Mouse (Mus musculus) lung, embryonic 15.5 days (tissue): ENCODE data around the gene Abca2. TPM values are rescaled to one million over a fixed set of nuclear protein-coding genes. Genes with fewer than 3 reads are reported as not detected.

Experiments
- ATAC-seq: fragments of 200-750 bp; cut with Nextera tagmentation; 2 replicates; pipeline ENCODE4 v1.8.0; 2017; ENCODE audit warnings: moderate number of reproducible peaks, borderline replicate concordance; ENCODE audit not compliant: low FRiP score, low TSS enrichment; ENCODE audit errors: extremely low read depth
- H3K27ac ChIP-seq: fragments of 300-500 bp; sonication (generic); 2 replicates; pipeline ENCODE4 v1.5.1; 2015; ENCODE audit warnings: moderate library complexity, mild to moderate bottlenecking, inconsistent platforms
- H3K27me3 ChIP-seq: fragments of 300-500 bp; sonication (generic); 2 replicates; pipeline ENCODE4 v1.6.1; 2015; ENCODE audit warnings: inconsistent platforms
- H3K36me3 ChIP-seq: fragments of 300-500 bp; sonication (generic); 2 replicates; pipeline ENCODE4 v1.6.1; 2015; ENCODE audit warnings: inconsistent platforms
- H3K4me1 ChIP-seq: fragments of 300-500 bp; sonication (generic); 2 replicates; pipeline ENCODE4 v1.6.1; 2015; ENCODE audit warnings: inconsistent platforms
- H3K4me2 ChIP-seq: fragments of 300-500 bp; sonication (generic); 2 replicates; pipeline ENCODE4 v1.6.1; 2015; ENCODE audit warnings: inconsistent platforms, mild to moderate bottlenecking, moderate library complexity
- H3K4me3 ChIP-seq: fragments of 300-500 bp; sonication (generic); 2 replicates; pipeline ENCODE4 v1.5.1; 2015; ENCODE audit warnings: mild to moderate bottlenecking, inconsistent platforms
- H3K9ac ChIP-seq: fragments of 300-500 bp; sonication (generic); 2 replicates; pipeline ENCODE4 v1.6.1; 2015; ENCODE audit warnings: inconsistent platforms
- H3K9me3 ChIP-seq: fragments of 300-500 bp; sonication (generic); 2 replicates; pipeline ENCODE4 v1.6.1; 2016; ENCODE audit warnings: inconsistent platforms
- WGBS: fragments of 180-500 bp; shearing (Covaris S2); methylation state at CpG from one replicate; pipeline ENCODE4 v1.1.7; 2015; 5-methylcytosine and 5-hydroxymethylcytosine counted together
- polyA plus RNA-seq: library from polyadenylated mRNA; unstranded; fragments of >200 nt; fragmentation: Nextera tagmentation; extraction: Ambion mirVana; gene quantifications from 2 replicates; pipeline ENCODE4 v1.2.1, GENCODE M21; 2015

The Abca2 gene
- polyA plus RNA-seq, 1 experiment from 2014 or later, result 4.5 TPM

- peaks cover 10% of the 10 kb centered on the region; the same call in 1 of the 2 replicates for H3K4me1 ChIP-seq
- no peak for ATAC-seq
- 26% methylated on average over 1 of the region's 1 CpGs for WGBS
Observed at GRCm38 (mm10) chr2:25452951-25453350, 24.4 kb downstream of the Abca2 start.

DNA sequence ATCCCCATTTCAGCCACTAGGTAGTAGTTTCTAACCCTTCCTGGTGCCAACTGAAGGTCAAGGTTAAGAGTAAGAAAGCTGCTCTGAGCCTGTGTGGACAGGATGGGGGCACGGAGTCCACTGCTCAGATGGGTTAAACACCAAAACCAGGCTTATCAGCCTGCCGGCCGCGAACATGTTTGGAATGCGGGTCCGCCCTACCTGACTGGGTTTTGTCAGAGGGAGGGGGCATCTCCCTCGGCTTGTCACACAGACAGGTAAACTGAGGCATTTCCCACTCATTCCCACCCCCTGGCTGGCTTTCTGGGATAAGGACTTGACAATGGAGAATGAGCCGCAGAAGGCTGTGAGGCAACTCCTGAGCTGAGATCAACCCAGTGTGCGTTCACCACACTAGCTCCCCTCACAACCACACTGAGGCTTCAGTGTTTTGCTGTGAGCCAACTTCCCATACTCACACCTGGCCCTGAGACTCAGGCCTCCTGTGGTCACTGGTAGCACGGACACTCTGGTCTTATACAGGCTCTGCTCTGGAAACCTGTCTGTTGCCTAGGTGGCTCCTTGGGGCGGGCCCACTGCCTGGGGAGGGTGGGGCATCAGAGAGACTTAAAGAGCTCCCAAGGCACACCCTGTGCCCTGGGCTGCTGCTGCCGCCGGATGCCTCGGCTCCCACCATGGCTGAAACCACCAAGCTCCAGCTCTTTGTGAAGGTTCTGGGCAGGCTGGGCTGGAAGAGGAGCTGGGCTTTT lies 27.9 kb downstream of the Abca2 start, which contains the start of gene Clic3:
Clic3 (plus strand) TSS at position 634 of the 749 bp plus-strand sequence.
- peak within 1 kb of the TSS; percentile 91 for H3K27ac ChIP-seq
- H3K36me3 ChIP-seq, result no peaks in the 10 kb centered on the region
- H3K9ac ChIP-seq, result peak within 1 kb of the TSS; percentile 12; the same call in 1 of the 2 replicates
- peak within 1 kb of the TSS; percentile 79 for H3K4me2 ChIP-seq
- peak within 1 kb of the TSS; percentile 22 for H3K4me3 ChIP-seq
- H3K4me1 ChIP-seq, result peaks cover 38% of the 10 kb centered on the region
- H3K27me3 ChIP-seq, result no peaks in the 10 kb centered on the region
- 33% methylated on average over 14 of the region's 14 CpGs for WGBS
- H3K9me3 ChIP-seq, result no peaks in the 10 kb centered on the region
- ATAC-seq, result no peak

More at GRCm38 (mm10) chr2:25452951-25453350, 24.4 kb downstream of the Abca2 start:
- Histone ChIP-seq H3K27me3 (no peaks in the 10 kb centered on the region), H3K9ac (no peak overlapping the region), H3K9me3 (no peaks in the 10 kb centered on the region), H3K4me3 (no peak overlapping the region), H3K27ac (no peak overlapping the region), H3K4me2 (no peak overlapping the region), H3K36me3 (no peaks in the 10 kb centered on the region)

DNA sequence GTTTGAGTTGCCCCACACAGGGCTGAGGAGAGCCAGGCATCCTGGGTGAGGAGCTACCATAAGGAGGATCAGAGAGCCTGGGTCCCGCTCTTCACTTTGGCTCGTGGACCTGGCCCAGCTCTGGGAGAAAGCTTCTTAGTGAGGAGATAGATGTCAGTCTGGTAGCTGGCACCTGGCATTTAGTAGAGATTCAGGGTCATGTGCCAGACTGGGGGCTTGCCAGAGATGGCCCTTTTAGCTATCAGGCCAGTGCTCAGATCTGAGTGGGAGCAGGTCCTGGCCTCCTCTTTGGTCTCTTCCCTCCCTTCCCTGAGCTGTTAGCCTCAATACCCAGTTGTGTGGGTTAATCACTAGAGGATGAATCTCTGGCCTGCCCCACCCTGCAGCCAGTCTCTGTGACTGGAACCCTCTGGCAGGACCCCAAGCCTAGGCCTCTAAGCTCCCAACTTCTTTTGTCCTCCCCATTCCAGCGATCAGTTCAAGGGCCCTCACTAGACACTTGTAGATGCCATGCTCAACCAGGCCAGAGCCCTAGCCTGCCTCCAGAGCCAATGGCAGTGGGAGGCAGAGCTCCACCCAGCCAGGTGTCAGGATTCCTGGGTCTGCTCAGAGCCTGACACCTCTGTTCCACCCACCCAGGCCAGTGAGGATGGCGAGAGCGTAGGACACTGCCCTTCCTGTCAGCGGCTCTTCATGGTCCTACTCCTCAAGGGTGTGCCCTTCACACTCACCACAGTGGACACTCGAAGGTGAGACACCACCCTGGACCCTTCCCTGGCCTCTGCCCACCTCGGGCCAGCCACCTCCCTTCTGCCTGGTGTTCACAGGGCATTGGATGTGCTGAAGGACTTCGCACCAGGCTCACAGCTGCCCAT lies 28.8 kb downstream of the Abca2 start:
- peak overlapping the region; percentile 12; the same call in 1 of the 2 replicates for H3K9ac ChIP-seq
- peak overlapping the region; percentile 79 for H3K4me2 ChIP-seq

DNA sequence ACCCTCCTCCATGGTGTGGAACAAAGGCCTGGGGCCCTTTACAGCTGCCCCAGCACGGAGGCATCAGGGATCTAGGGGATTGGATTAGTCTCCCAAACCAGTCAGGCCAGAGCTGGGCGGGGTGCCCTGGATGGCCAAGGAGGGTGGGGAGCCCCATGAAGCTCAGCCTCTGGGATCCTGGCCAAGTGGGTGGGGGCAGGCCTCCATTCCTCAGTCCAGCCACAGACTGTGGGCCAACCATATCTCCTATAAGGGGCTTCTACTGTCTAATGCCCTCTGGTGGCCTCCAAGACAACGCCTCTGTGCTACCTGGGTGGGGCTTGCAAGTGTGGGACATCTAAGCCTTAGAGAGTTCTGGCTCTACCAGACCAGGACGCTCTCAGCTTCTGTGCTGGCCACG lies 30.4 kb downstream of the Abca2 start:
- H3K9ac ChIP-seq, result no peak overlapping the region
- 66% methylated on average over 5 of the region's 5 CpGs for WGBS
- H3K4me2 ChIP-seq, result peak overlapping the region; percentile 79
- H3K27me3 ChIP-seq, result no peaks in the 10 kb centered on the region
- ATAC-seq, result 0 out of 2 replicates have a peak, but pooled peaks have one; percentile 20
- no peak overlapping the region for H3K4me3 ChIP-seq
- H3K4me1 ChIP-seq, result peaks cover 42% of the 10 kb centered on the region
- no peaks in the 10 kb centered on the region for H3K9me3 ChIP-seq
- no peaks in the 10 kb centered on the region for H3K36me3 ChIP-seq
- peak overlapping the region; percentile 91 for H3K27ac ChIP-seq

More for the DNA sequence above, 28.8 kb downstream of the Abca2 start:
- H3K36me3 ChIP-seq, result no peaks in the 10 kb centered on the region
- no peaks in the 10 kb centered on the region for H3K27me3 ChIP-seq
- no peaks in the 10 kb centered on the region for H3K9me3 ChIP-seq
- peak overlapping the region; percentile 91 for H3K27ac ChIP-seq
- no peak for ATAC-seq
- 71% methylated on average over 9 of the region's 9 CpGs for WGBS
- peaks cover 42% of the 10 kb centered on the region for H3K4me1 ChIP-seq
- peak overlapping the region; percentile 22 for H3K4me3 ChIP-seq

DNA sequence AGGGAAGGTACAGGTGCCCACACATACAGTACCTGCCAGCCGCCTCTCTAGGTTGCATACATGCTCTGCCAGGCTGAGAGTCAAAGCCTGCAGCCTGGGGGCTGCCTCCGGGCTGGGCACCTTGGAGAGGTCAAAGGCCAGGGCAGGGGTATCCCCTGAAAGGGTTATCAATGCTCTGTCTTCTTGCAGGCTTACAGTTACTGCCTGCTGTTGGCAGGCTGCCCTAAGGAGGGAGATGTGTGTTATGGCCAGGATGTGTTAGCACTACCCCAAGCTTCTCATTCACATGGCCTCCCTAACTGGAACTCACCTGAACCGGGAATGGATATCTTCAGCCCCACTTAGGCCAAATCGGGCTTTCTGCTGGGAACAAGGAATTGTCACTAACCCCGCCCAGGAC lies 31.6 kb downstream of the Abca2 start:
- Histone ChIP-seq H3K36me3 (no peaks in the 10 kb centered on the region), H3K4me2 (peak overlapping the region; percentile 79), H3K27ac (peak overlapping the region; percentile 91), H3K4me3 (peak overlapping the region; percentile 69), H3K27me3 (no peaks in the 10 kb centered on the region), H3K9ac (peak overlapping the region; percentile 52), H3K4me1 (peaks cover 42% of the 10 kb centered on the region), H3K9me3 (no peaks in the 10 kb centered on the region)
- ATAC-seq, result no peak; the same call in 1 of the 2 replicates
- WGBS, result 22% methylated on average over 5 of the region's 5 CpGs

- peaks cover 40% of the 10 kb centered on the region for H3K4me1 ChIP-seq
- peak within 1 kb of the TSS; percentile 52 for H3K9ac ChIP-seq
- peak within 1 kb of the TSS; percentile 79 for H3K4me2 ChIP-seq
- H3K27ac ChIP-seq, result peak within 1 kb of the TSS; percentile 91
- peak within 1 kb of the TSS; percentile 69 for H3K4me3 ChIP-seq
- under 1% methylated on average over 42 of the region's 48 CpGs for WGBS
- peak; percentile 80 for ATAC-seq
- H3K27me3 ChIP-seq, result no peaks in the 10 kb centered on the region
- no peaks in the 10 kb centered on the region for H3K36me3 ChIP-seq
- H3K9me3 ChIP-seq, result no peaks in the 10 kb centered on the region
Observed at GRCm38 (mm10) chr2:25460551-25461309, 32.2 kb downstream of the Abca2 start, which contains the start of gene Paxx. TSS of gene Paxx (minus strand) at chr2:25461094.

DNA sequence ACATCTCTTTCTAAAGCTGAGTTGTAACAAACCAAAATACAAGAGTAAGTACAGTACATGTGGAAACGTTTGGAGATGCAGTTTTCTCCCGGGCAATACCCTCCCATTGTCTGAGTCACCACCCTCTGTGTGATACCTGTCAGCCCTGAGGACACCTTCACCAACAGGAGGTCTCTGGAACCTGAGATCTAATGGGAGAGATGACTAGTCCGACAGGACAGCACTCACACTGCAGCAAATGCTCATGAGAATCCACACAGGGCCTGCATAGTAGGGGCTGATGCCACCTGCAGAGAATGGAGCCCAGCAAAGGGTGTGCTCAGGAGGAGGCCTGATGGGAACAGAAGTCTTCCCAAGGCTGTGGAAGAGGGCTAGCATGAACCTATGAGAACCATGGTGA lies 32.9 kb downstream of the Abca2 start:
- H3K36me3 ChIP-seq, result no peaks in the 10 kb centered on the region

GRCm38 (mm10) chr2:25463630-25464029 lies 35.1 kb downstream of the Abca2 start:
- no peaks in the 10 kb centered on the region for H3K27me3 ChIP-seq
- no peaks in the 10 kb centered on the region for H3K36me3 ChIP-seq
- H3K4me3 ChIP-seq, result no peak overlapping the region
- no peak overlapping the region for H3K4me2 ChIP-seq
- no peak overlapping the region for H3K9ac ChIP-seq
- H3K27ac ChIP-seq, result no peak overlapping the region
- ATAC-seq, result no peak
- no peaks in the 10 kb centered on the region for H3K9me3 ChIP-seq
- 84% methylated on average over 3 of the region's 3 CpGs for WGBS
- peaks cover 29% of the 10 kb centered on the region for H3K4me1 ChIP-seq

More for the DNA sequence above, 32.9 kb downstream of the Abca2 start:
- Histone ChIP-seq H3K27ac (peak overlapping the region; percentile 91), H3K4me2 (peak overlapping the region; percentile 79), H3K27me3 (no peaks in the 10 kb centered on the region), H3K4me3 (peak overlapping the region; percentile 69), H3K4me1 (peaks cover 36% of the 10 kb centered on the region), H3K9me3 (no peaks in the 10 kb centered on the region), H3K9ac (peak overlapping the region; percentile 32; the same call in 1 of the 2 replicates)
- ATAC-seq, result no peak
- 17% methylated on average over 3 of the region's 3 CpGs for WGBS

DNA sequence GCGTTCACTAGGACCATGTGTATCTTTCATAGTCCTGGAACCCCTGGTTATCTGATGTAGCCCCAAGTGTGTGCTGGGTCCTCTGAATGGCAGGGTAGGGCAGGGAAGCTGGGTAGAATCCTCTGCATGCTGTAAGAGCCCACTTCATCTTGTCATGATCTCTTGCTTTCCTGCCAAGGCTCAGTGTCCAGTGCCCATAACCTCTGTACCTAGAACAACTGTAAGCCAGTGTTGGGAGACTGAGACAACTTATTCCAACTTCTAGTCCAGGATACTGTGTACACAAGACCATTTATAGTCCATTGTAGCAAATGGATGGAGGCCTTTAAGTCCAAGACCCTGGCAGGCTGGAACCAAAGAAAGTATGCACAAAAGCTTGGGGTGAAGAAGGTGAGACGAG lies 36.8 kb downstream of the Abca2 start:
- no peak overlapping the region for H3K4me3 ChIP-seq
- H3K9ac ChIP-seq, result no peak overlapping the region
- H3K27ac ChIP-seq, result no peak overlapping the region
- H3K27me3 ChIP-seq, result no peaks in the 10 kb centered on the region
- H3K36me3 ChIP-seq, result no peaks in the 10 kb centered on the region
- 66% methylated on average over 2 of the region's 2 CpGs for WGBS
- H3K9me3 ChIP-seq, result no peaks in the 10 kb centered on the region
- H3K4me2 ChIP-seq, result no peak overlapping the region
- H3K4me1 ChIP-seq, result peaks cover 25% of the 10 kb centered on the region
- no peak for ATAC-seq

- ATAC-seq, result no peak
- Histone ChIP-seq H3K4me2 (no peak overlapping the region), H3K27me3 (no peaks in the 10 kb centered on the region), H3K9ac (no peak overlapping the region), H3K4me3 (no peak overlapping the region), H3K36me3 (no peaks in the 10 kb centered on the region), H3K9me3 (no peaks in the 10 kb centered on the region), H3K4me1 (peaks cover 23% of the 10 kb centered on the region), H3K27ac (no peak overlapping the region; the same call in 1 of the 2 replicates)
- WGBS, result 47% methylated on average over 10 of the region's 10 CpGs
Observed at GRCm38 (mm10) chr2:25465816-25466635, 37.5 kb downstream of the Abca2 start.
